In genomic region chr7:144653681-144654425, GRCm38 (mm10) we compare ENCODE assay signal across 9 mouse cellular contexts.
DNase-seq lines count a peak whose midpoint lies in the region; ATAC-seq and TF ChIP-seq lines count a peak whose summit lies in the region.
"Had no signal": no experiment of that assay in that cellular context is flagged by ENCODE, and none has a peak within 500 bp of the region (broad histone marks: within the 10 kb centered on the region; RNA-seq: fewer than 3 reads in every experiment).

No protein-coding gene starts in this region.

- no peaks in the 10 kb centered on the region for H3K27me3 ChIP-seq in liver, postnatal 0 days (ENCODE audit: insufficient read depth, low read length)
- H3K27me3 ChIP-seq in forebrain, embryonic 12.5 days = peaks cover 74% of the 10 kb centered on the region
- no peaks in the 10 kb centered on the region for H3K27me3 ChIP-seq in liver, embryonic 11.5 days (replicated peaks; ENCODE audit: control insufficient read depth, insufficient read depth, low read length)

- DNase-seq in liver = peak; percentile 35
- DNase-seq in liver, postnatal 0 days = no peak
- DNase-seq in heart, postnatal 36 days = peak; percentile 15 to 25
- DNase-seq in kidney, postnatal 4 days = peak; percentile 75 to 86
- DNase-seq in liver, embryonic 11.5 days (ENCODE audit: low spot score) = peak; percentile 46
- DNase-seq in ovary, postnatal 14 days (ENCODE audit: low spot score) = peak; percentile 37
- no peak for DNase-seq in urinary bladder, postnatal 10 days (ENCODE audit: low spot score)

- H3K9me3 ChIP-seq in liver, postnatal 0 days (ENCODE audit: low read length) = no peaks in the 10 kb centered on the region
- peaks cover 7% of the 10 kb centered on the region; the same call in 1 of the 2 replicates for H3K9me3 ChIP-seq in forebrain, embryonic 12.5 days
- H3K9me3 ChIP-seq in liver, embryonic 11.5 days (ENCODE audit: control insufficient read depth, low read length) = no peaks in the 10 kb centered on the region

- no peak for TF ChIP-seq EP300 in liver, postnatal 0 days (IDR thresholded peaks at IDR 0.05; ENCODE audit: low read depth)

- no peaks in the 10 kb centered on the region for H3K4me1 ChIP-seq in liver, postnatal 0 days (ENCODE audit: insufficient read depth)
- H3K4me1 ChIP-seq in forebrain, embryonic 12.5 days = peaks cover 38% of the 10 kb centered on the region
- H3K4me1 ChIP-seq in liver, embryonic 11.5 days (replicated peaks; ENCODE audit: control insufficient read depth, insufficient read depth, low read length) = no peaks in the 10 kb centered on the region

- ATAC-seq in liver, postnatal 0 days = no peak
- peak; percentile 92 for ATAC-seq in forebrain, embryonic 12.5 days (ENCODE audit: low FRiP score)
- no peak for ATAC-seq in liver, embryonic 11.5 days (replicated peaks; ENCODE audit: low FRiP score)

- H3K9ac ChIP-seq in liver, postnatal 0 days (replicated peaks) = no peak overlapping the region
- no peak overlapping the region; the same call in 1 of the 2 replicates for H3K9ac ChIP-seq in forebrain, embryonic 12.5 days
- H3K9ac ChIP-seq in liver, embryonic 11.5 days (ENCODE audit: low read depth, low read length) = no peak overlapping the region

- H3K4me2 ChIP-seq in liver, postnatal 0 days (ENCODE audit: low read depth, low read length) = no peak overlapping the region
- H3K4me2 ChIP-seq in forebrain, embryonic 12.5 days = no peak overlapping the region
- H3K4me2 ChIP-seq in liver, embryonic 11.5 days = no peak overlapping the region

- TF ChIP-seq CTCF in liver, postnatal 0 days (IDR thresholded peaks at IDR 0.05; ENCODE audit: low read depth) = no peak

- intact Hi-C loops in heart, postnatal 36 days (cut with DNase I) = no loop called here

- H3K4me3 ChIP-seq in liver, postnatal 0 days (ENCODE audit: low read depth, low read length) = no peak overlapping the region
- H3K4me3 ChIP-seq in forebrain, embryonic 12.5 days (replicated peaks) = no peak overlapping the region
- no peak overlapping the region for H3K4me3 ChIP-seq in liver, embryonic 11.5 days (ENCODE audit: low read depth, low read length)
- H3K4me3 ChIP-seq: erythroblast, embryonic 14.5 days had no signal

- 46% methylated on average over 10 of the region's 10 CpGs for WGBS in liver, postnatal 0 days (ENCODE audit: insufficient replicate concordance)
- 4% methylated on average over 10 of the region's 10 CpGs for WGBS in forebrain, embryonic 12.5 days
- 34% methylated on average over 10 of the region's 10 CpGs for WGBS in liver, embryonic 11.5 days

- no peak overlapping the region for H3K27ac ChIP-seq in liver, postnatal 0 days (ENCODE audit: low read depth)
- peak overlapping the region; percentile 86 for H3K27ac ChIP-seq in forebrain, embryonic 12.5 days
- peak overlapping the region; percentile 49; the same call in 1 of the 2 replicates for H3K27ac ChIP-seq in liver, embryonic 11.5 days (ENCODE audit: low read depth, low read length)

- H3K36me3 ChIP-seq in liver, postnatal 0 days (replicated peaks; ENCODE audit: insufficient read depth, low read length) = no peaks in the 10 kb centered on the region
- H3K36me3 ChIP-seq in forebrain, embryonic 12.5 days (replicated peaks) = peaks cover 17% of the 10 kb centered on the region
- H3K36me3 ChIP-seq in liver, embryonic 11.5 days (ENCODE audit: control insufficient read depth, insufficient read depth, low read length) = no peaks in the 10 kb centered on the region; the same call in 1 of the 2 replicates

Comparison
In these comparisons a context has a peak if more than half of its experiments do, and no peak if none do; other contexts are left out.
1. DNase-seq: peak in liver (single experiment), heart, postnatal 36 days (2 of 2), kidney, postnatal 4 days (2 of 2), liver, embryonic 11.5 days (single experiment) and ovary, postnatal 14 days (single experiment); none in liver, postnatal 0 days (single experiment) and urinary bladder, postnatal 10 days (single experiment).